Mouse (Mus musculus) adrenal gland, adult (tissue): Measurements from ENCODE around the gene Maip1.

Experiments
- DNase-seq, 2 experiments: peaks; one replicate each; pipeline ENCODE4 v3.0.0; 2022 to 2023; ENCODE audit warnings: low spot score in 1 of 2; ENCODE audit not compliant: inconsistent age in 2 of 2

Maip1 gene

DNA sequence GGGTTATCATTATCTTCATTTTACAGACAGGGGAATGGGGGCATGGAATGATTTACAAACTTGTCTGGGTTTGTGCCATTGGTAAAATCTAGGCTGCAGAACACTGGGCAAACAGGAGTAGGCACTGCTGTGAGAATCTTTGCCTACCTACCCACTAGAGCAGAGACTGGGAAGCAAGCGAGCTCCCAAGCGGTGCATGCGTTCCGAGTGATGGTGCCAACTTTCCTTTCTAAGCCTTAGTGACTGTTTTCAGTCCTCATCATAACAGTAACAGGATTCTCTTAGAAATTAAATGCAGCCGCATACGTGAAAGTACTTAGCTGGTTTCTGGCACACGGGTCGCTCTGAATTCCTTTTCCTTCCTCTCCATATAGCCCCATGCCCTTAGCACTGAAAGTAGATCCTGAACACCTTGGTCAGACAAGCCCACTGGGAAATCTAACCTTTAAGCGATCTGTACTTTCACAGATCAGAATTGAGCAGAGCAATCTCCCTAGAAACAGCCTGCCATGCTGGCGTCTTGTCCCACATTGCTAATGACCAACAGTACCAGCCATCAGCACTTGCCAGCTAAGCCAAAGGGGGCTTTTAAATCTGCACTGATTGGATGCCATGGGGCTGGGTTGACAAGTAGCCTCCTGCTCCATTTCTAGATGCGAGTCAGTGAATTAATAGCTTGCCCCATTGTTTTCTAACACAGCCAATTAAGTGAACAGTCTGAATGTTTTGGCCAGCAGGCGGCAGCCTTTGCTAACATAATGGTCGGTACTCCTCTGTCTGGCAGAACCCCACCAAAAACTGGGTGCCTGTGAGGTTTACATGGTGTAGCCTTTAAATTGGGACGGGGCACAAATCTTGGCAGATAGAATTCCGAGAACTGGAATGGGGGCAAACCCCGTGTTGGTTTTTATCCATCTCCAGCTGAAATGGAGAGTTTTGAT lies 22.5 kb downstream of the Maip1 start:
- DNase-seq, result peak; percentile 73 to 94

DNA sequence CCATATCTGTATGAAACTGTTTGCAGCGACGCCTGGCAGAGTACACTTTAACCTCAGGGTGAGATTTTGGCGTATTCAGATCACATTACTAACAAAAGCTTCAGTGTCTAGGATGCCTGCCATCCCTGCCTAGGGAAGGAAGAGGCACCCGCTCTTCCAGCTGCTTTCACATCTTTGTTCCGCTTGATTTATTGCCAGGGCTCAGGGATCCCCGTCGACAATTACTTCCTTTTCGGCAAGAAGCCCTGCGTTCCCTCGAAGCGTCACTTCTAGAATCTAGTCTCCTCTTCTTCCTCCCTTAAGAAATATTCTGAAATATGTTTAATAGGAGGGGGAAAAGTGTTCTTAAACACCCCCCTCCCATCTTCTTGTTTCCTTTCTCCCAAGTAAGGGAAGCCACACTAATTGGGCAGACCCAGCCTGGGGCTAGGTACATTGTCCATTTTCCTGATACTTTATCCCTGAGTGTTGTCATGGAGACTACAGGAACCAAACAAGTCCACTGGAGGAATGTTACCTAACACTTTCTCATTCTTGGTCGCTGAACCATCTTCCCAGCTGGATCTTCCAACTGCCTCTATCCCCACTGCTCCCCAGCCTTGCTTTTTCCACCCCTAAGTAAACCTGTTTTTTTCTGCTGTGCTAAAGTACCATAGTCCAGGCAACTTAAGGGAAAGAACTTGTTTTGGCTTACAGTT lies 23.8 kb downstream of the Maip1 start:
- DNase-seq, result peak in 1 of 2 experiments; percentile 35

GRCm38 (mm10) chr1:57433141-57433540 lies 27.0 kb downstream of the Maip1 start:
- no peak for DNase-seq

DNA sequence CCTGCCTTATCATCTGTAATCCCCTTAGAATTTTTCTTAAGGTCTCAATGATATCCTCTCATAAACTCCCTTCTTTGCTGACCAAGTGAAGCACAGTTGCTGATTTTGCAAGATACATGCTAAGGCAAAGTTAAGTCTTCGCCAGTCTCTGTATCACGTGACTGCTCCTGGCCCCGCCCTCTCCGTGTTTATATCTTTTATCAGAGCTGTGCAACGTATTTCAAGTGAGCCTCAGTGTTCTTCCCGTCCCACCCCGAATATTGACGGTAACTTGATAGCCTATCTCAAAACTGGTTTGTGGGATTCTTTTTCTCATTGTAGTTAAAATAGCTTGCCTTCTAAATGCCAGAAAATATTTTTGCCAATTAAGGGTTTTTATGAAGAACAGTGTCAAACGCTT lies 30.3 kb downstream of the Maip1 start:
- peak in 1 of 2 experiments; percentile 61 for DNase-seq

GRCm38 (mm10) chr1:57436954-57437353 lies 30.8 kb downstream of the Maip1 start:
- DNase-seq, result no peak

DNA sequence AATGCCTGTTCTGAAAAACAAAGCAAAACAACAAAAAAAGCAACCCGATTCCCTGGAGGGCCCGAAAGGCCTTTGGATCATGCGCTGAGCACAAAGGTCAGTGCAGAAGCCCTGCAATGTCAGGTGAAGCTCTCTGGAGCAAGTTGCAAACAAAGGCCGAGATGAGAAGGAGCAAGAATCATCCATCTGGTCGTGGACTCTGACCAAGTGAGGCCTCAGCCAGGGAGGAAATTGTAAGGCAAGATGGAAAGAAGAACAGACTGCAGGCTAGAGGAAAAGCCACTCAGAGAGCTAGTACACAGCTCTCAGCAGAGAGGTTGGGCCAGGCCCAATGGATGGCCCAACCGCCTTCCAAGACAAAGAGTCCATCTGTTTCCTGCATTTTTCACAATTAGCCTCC lies 32.9 kb downstream of the Maip1 start:
- DNase-seq, result no peak

DNA sequence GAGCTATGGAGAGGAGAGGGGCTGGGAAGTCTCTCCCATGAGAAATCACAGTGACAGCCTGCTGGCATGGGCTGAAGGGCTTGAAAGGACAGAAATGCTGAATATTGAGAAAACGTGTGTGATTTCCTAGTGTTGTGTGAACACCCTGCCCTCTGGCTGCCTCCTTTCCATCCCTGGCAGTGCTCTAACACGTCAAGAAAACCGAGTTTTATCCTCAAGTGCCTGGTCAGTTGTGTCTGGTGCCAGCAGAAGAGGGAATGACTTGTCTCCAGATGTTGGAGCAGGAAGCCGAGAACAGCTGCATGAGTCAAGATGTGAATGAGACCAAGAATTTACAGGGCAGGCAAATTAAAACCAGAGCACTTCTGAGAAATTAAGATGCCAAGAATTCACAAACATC lies 34.6 kb downstream of the Maip1 start:
- DNase-seq, result no peak

DNA sequence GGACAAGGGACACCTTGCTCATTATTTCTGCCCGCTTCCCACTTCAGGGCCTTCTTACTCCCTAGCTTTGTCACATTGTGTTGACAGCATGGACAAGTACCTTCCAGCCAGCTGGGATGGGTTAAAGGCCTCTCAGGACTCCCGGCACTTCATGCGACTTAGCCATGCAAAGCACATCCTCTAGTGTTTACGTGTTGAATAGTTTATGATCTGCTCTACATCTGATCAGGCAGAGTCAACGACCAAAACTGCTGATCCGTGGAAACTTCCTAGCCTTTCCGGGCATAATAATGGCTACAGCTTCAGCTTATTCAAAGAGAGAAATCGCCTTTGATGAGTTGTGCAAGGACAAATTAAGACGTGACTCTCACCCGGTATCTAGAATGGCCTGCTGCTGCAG lies 39.6 kb downstream of the Maip1 start:
- no peak for DNase-seq

- DNase-seq, result peak in 1 of 2 experiments; percentile 26
Measured at GRCm38 (mm10) chr1:57450241-57450640, 44.1 kb downstream of the Maip1 start.

DNA sequence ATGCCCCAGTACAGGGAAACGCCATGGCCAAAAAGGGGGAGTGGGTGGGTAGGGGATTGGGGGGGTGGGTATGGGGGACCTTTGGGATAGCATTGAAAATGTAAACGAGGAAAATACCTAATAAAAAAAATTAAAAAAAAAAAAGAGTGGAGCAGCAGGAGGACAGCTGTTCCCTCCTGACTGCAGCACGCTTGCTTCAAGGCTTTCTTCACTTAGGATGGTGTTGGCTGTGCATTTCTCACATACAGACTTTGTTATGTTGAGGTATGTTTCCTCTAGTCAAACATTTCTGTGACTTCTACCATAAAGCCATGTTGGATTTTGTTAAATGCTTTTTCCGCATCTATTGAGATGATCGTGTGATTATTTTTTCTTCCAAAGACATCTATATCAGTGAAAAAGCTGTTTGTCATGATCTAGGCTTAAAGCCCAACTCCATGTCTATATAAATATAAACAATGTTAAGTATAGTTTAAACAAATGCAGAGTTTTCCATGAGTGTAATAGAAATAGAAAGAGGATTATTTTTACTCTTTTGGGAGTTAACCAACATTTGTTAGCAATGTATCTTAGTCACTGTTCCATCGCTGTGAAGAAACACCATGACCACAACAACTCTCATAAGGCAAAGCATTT lies 54.3 kb downstream of the Maip1 start:
- no peak for DNase-seq
